Mouse (Mus musculus) bone marrow macrophage, adult 2 months (primary cell): ENCODE measurements at regions not wholly inside any gene's neighbourhood (a gene's known extent, or its start where the extent isn't known, plus 50 kb on each side); places are given as distances from the start of the nearest gene placed in this dataset.

ENCODE experiments used
- CTCF ChIP-seq: IDR thresholded peaks from 2 replicates; pipeline ENCODE4 v1.5.1; 2012; ENCODE audit warnings: low read depth, mild to moderate bottlenecking, low read length, moderate library complexity
- POLR2A ChIP-seq: IDR thresholded peaks from 2 replicates; pipeline ENCODE4 v1.6.1; 2012; ENCODE audit warnings: mild to moderate bottlenecking, low read depth, low read length, borderline replicate concordance

DNA sequence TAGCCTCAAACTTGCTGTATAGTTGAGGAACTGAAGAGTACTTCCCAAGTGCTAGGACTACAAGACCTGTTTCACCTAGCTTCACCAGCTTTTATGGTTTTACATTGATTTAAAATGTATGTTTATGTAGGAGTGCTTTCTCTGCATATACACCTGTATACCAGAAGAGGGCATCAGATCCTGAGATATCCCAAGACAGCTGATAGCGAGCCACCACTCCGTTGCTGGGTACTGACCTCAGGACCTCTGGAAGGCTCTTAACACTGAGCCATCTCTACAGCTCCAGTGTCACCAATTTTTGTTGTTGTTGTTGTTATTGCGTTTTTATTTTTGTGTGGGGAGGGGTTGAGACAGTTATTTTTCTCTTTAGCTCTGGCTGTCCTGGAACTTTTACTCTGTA lies 55.9 kb upstream of the Ddx3x start:
- TF ChIP-seq POLR2A = no peak
- no peak; the same call in 1 of the 2 replicates for TF ChIP-seq CTCF
